In genomic region chr12:69389273-69389938, GRCm38 (mm10) we compare ENCODE assay signal across 18 mouse cellular contexts. TPM values are rescaled to one million over a fixed set of nuclear protein-coding genes. Genes with fewer than 3 reads are reported as not detected.
DNase-seq lines count a peak whose midpoint lies in the region; ATAC-seq lines count a peak whose summit lies in the region.
"Had no signal": no experiment of that assay in that cellular context is flagged by ENCODE, and none has a peak within 500 bp of the region (broad histone marks: within the 10 kb centered on the region; RNA-seq: fewer than 3 reads in every experiment).

No protein-coding gene starts in this region.

- no peak overlapping the region for H3K4me2 ChIP-seq in hindbrain, embryonic 11.5 days (replicated peaks; ENCODE audit: low read depth, low read length)
- H3K4me2 ChIP-seq: neural tube, embryonic 12.5 days had no signal

- no peak overlapping the region for H3K27ac ChIP-seq in hindbrain, embryonic 11.5 days (ENCODE audit: low read depth, low read length)
- H3K27ac ChIP-seq: neural tube, embryonic 12.5 days had no signal

- H3K27me3 ChIP-seq in hindbrain, embryonic 11.5 days (ENCODE audit: control insufficient read depth, insufficient read depth, low read length): no peaks in the 10 kb centered on the region
- H3K27me3 ChIP-seq: neural tube, embryonic 12.5 days had no signal

- WGBS in hindbrain, embryonic 11.5 days: 78% methylated on average over 7 of the region's 7 CpGs

- no peak overlapping the region for H3K9ac ChIP-seq in hindbrain, embryonic 11.5 days (ENCODE audit: low read depth, low read length)
- H3K9ac ChIP-seq: neural tube, embryonic 12.5 days had no signal

- H3K4me1 ChIP-seq in hindbrain, embryonic 11.5 days (replicated peaks; ENCODE audit: control insufficient read depth, insufficient read depth, low read length): no peaks in the 10 kb centered on the region
- H3K4me1 ChIP-seq: neural tube, embryonic 12.5 days had no signal

- H3K36me3 ChIP-seq in hindbrain, embryonic 11.5 days (ENCODE audit: control insufficient read depth, insufficient read depth, low read length): no peaks in the 10 kb centered on the region
- H3K36me3 ChIP-seq: neural tube, embryonic 12.5 days had no signal

- no peaks in the 10 kb centered on the region for H3K9me3 ChIP-seq in hindbrain, embryonic 11.5 days (ENCODE audit: control insufficient read depth, low read length)
- H3K9me3 ChIP-seq: neural tube, embryonic 12.5 days had no signal

- DNase-seq in layer of hippocampus, adult 18-20 months (ENCODE audit: low spot score in 2 of 2): peak; percentile 27 to 64
- no peak for DNase-seq in layer of hippocampus, postnatal 10 days (ENCODE audit: low spot score in 2 of 2)
- peak; percentile 63 for DNase-seq in MEL-GATA-1-ER (ENCODE audit: extremely low read depth, low read depth)
- peak; percentile 70 for DNase-seq in brain, adult 2 months (ENCODE audit: low read depth, low spot score)
- DNase-seq in right cerebral cortex, postnatal 14 days: peak; percentile 14
- no peak for DNase-seq in kidney, adult 9 months
- no peak for DNase-seq in hindbrain, embryonic 11.5 days (ENCODE audit: low spot score)
- DNase-seq: adrenal gland, adult 8-10 months; cerebellum, adult 18-20 months; cerebellum, postnatal 36 days; heart, postnatal 4 days; kidney, adult 18-20 months; kidney, postnatal 36 days; lung, adult 18-20 months; thymus, postnatal 4 days had no signal

- H3K4me3 ChIP-seq in hindbrain, embryonic 11.5 days (ENCODE audit: low read depth, low read length): no peak overlapping the region
- H3K4me3 ChIP-seq: neural tube, embryonic 12.5 days had no signal

- no peak for ATAC-seq in hindbrain, embryonic 11.5 days (ENCODE audit: low FRiP score)

RNA-seq across cellular contexts. Expression of gene Gm9887, which starts 17.1 kb away (rescaled TPM):
- total RNA-seq in layer of hippocampus, adult 18-20 months (2021): not detected
- total RNA-seq in layer of hippocampus, postnatal 10 days (2021): 1 to 10 TPM; 1.2 to 1.5 TPM
- polyA plus RNA-seq in hindbrain, embryonic 11.5 days (2014; fragmentation: Nextera tagmentation; extraction: Ambion mirVana): 1.3 and 2.2 TPM in 2 replicates
- total RNA-seq: granulocyte monocyte progenitor cell, adult 5-6 weeks; monocyte, adult 5-6 weeks had no signal

RNA-seq across cellular contexts. Expression of gene Arf6, which starts 17.5 kb away (rescaled TPM):
- 10 to 100 TPM; 47.2 to 49.9 TPM for total RNA-seq in layer of hippocampus, adult 18-20 months (2021)
- total RNA-seq in layer of hippocampus, postnatal 10 days (2021): 10 to 100 TPM; 64.8 to 69.0 TPM
- polyA plus RNA-seq in hindbrain, embryonic 11.5 days (2014; fragmentation: Nextera tagmentation; extraction: Ambion mirVana): 47.4 and 49.9 TPM in 2 replicates

RNA-seq across cellular contexts. Expression of gene Nemf, which starts 32.4 kb away (rescaled TPM):
- 10 to 100 TPM; 43.5 to 54.5 TPM for total RNA-seq in layer of hippocampus, adult 18-20 months (2021)
- total RNA-seq in layer of hippocampus, postnatal 10 days (2021): 10 to 100 TPM; 44.7 to 52.6 TPM
- 90.2 and 108 TPM in 2 replicates for polyA plus RNA-seq in hindbrain, embryonic 11.5 days (2014; fragmentation: Nextera tagmentation; extraction: Ambion mirVana)

Comparison
In these comparisons a context has a peak if more than half of its experiments do, and no peak if none do; other contexts are left out.
1. DNase-seq: peak in layer of hippocampus, adult 18-20 months (2 of 2), MEL-GATA-1-ER (single experiment), brain, adult 2 months (single experiment) and right cerebral cortex, postnatal 14 days (single experiment); none in layer of hippocampus, postnatal 10 days (0 of 2), kidney, adult 9 months (single experiment) and hindbrain, embryonic 11.5 days (single experiment).